Mouse (Mus musculus): ENCODE measurements at regions not wholly inside any gene's neighbourhood (a gene's known extent, or its start where the extent isn't known, plus 50 kb on each side); places are given as distances from the start of the nearest gene placed in this dataset.
A peak's percentile ranks its signal among the peaks of the same experiment; 100 is the strongest.

DNA sequence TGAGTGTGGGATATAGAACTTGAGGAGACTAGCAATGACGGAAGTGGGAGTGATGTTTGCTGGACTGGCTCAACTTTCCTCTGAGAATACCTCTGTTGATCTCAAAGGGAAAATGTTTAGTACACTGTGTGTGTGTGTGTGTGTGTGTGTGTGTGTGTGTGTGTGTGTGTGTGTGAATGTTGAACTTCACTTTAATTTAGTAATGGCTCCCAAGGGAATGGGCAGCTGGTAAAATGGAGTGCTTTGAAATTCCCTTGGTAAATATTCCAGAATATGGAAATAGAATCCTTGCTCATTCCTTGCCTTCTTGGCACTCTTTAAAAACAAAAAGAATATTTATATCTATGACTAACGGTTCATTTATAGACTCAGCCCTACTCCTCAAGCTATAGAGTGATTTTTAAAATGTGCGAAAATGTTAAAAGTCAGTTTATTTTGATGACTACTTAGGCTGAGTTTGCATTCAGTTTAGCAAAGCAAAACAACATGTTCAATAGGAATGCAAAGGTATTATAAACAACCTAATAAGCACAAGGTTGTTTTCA lies 287.6 kb upstream of the Pitrm1 start:
- DNase-seq: no peak

- DNase-seq: no peak
Measured at GRCm38 (mm10) chr13:6261458-6261857, 286.5 kb upstream of the Pitrm1 start.

GRCm38 (mm10) chr13:6270546-6270945 lies 277.4 kb upstream of the Pitrm1 start:
- no peak for DNase-seq

GRCm38 (mm10) chr13:6272932-6273331 lies 275.0 kb upstream of the Pitrm1 start:
- DNase-seq: no peak

DNA sequence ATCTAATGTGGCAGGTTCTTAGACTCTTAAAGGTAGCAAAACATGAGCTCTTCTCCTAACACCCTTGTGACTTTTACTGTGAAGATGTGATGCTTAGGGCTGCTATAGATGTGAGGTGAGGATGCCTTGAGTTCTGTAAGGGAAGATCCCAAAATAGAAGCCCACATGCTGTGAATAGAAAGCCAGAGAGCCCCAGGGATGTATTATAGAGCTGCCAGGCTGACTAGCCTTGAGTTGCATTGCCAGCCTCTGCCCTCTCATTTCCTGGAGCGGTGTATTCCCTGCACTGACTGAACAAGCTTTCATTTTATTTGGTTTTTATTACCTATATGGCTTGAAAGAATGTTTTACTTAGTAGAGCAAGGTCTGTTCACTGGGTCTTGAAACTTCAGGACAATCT lies 267.9 kb upstream of the Pitrm1 start:
- no peak for DNase-seq

- DNase-seq: no peak
Measured at GRCm38 (mm10) chr13:6288109-6288508, 259.8 kb upstream of the Pitrm1 start.

DNA sequence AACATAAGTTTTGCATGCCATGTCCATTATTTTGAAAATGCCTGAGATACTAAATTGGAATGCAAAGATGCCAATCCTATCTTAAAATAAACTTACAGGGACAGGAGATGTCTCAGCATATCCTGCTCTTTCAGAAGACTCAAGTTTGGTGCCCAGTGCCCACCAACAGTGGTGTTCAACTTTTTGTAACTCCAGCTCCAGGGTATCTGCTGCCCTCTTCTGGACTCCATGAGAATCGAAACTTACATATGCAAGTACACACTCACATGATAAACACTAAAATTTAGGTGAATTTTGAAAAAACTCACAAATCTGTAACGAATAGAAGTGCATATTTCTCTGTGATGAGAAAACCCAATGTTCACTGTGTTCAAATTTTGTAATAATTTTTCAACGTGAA lies 255.9 kb upstream of the Pitrm1 start:
- DNase-seq: peak; percentile 18

GRCm38 (mm10) chr13:6305718-6306117 lies 242.2 kb upstream of the Pitrm1 start:
- DNase-seq: no peak

GRCm38 (mm10) chr13:6306616-6306988 lies 241.3 kb upstream of the Pitrm1 start:
- DNase-seq: no peak

DNA sequence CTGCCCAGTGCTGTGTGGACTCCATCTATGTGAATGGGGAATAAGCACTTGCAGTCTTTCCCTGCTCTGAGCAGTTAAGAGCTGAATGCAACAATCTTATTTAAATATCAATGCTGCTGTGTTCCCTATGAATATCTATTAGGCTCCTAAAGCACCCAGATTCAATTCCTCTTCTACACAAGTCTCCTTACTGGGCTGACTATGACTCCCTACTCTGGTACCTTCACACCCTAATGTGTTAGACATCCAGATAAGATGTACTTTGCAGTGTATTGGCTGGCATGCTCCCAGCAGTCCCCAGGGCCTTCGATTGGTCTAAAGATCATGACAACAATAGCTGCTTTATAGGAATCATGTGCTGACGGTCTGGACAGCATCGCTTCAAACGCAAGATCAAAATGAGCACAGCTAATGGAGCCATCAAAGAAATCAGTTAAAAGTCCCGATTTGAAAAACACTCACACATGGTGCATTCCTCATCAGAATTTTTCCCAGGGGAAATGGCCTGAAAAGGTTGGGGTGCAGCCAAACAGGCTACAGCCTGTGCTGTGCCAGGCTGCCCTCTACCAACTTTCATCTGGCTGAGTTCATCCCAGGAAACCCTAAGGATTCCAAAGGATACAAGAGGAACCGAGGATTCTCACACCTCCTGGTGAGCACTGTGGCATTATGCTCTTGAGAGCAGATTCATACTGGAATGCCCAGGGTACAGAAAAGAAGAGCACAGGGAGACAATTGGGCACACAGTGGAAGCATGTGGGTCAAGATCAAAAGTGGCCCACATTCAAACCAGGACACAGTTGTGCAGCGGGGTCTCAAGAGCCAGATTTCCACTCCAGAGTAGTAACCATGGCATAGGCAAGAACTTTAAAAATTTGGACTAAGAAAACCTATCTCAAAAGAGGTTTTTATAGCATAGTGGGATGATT lies 240.7 kb upstream of the Pitrm1 start:
- no peak for DNase-seq

GRCm38 (mm10) chr13:6316201-6316600 lies 231.7 kb upstream of the Pitrm1 start:
- no peak for DNase-seq

GRCm38 (mm10) chr13:6323948-6324347 lies 224.0 kb upstream of the Pitrm1 start:
- DNase-seq: no peak

- DNase-seq: no peak
Measured at GRCm38 (mm10) chr13:6330320-6330950, 217.5 kb upstream of the Pitrm1 start.

GRCm38 (mm10) chr13:6340157-6340556 lies 207.8 kb upstream of the Pitrm1 start:
- DNase-seq: no peak

DNA sequence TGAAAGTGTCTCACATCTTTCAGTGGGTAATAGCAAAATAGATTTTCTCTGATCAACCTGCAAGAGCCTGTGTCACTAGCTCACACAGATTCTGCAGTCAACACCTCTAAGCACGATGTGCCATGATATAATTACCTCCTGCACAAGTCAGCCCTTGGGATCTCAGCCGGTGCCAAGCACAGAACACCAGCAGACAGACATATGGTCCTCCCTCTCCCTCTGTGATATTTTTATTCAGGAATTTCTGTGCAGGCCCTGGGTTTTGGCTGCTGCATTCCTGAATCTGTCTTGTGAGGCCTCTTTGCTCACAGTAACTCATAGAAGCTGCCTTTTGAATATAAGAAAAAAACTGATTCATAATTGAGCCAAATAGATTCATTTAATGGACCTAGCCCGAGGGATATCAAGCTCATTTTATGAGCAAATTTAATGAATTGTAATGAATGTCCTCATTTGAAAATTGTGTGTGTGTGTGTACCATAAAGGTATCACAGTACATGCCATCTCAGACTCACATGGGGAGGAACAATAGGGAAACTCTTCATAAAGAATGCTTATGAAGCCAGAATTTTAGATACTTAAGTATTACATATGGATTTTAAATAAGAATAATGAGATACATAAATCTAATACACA lies 206.7 kb upstream of the Pitrm1 start:
- no peak for DNase-seq

DNA sequence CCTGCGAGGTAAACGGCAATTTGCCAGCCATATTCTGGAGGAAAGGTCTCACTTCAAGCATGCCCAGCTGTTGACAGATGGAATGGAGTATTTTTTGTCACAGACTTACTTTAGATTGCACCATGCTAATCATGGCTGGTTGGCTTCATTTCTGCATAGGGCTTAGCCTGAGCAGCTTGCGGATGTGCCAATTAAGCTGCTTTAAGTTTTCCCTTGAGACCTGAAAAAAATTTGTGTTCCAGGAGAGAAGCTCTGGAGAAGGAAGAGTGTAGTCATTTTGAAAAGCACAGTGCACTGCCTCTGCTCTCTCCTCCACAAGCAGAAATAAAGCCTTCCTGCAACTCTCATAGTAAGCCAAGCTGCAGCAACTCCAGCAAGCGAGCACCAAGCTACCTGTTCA lies 182.8 kb upstream of the Pitrm1 start:
- no peak for DNase-seq

DNA sequence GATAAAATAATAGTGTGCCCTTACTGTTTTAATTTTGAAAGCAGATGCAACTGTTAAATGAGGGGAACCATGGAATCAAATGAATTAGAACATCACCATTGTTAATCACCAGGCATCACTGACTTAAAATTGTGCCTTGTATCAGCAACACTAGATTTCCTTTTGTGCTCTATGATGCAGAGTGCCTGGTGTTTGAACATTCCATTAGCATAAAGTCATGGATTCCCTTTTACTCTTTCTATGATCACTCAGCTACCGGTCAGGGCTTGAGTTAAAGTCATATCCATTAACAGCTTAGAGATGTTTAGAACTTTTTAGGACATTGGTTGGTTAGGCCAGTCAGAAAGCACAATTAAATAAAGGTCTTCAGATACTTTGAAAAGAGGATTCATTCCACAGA lies 180.3 kb upstream of the Pitrm1 start:
- DNase-seq: no peak

DNA sequence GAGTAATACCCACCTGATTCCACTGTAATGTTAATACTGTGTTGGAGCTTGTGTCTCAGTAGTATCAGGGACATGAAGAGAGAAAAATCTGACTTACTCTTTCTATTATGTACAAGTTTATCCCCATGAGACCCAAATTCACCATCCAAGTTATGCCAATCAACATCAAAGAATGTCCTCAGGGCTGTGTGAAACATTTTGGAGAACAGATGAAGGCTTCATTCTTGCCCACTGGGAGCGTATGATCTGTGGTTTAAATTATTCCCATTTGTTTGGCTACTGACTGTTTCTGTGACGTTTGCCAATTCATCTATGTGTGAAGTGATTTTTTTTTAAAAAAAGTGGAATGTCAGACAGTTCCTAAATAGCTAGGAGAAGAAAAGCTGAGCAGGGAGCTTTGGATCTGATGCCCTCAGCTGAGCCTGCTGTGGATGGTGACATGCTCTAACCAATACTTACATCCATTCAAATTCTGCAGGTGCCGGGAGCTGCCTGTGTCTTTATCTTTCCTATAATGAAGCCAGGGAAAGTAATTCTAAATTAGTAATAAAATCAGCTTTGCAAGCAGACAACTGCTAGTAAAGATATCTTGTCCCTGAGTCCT lies 173.3 kb upstream of the Pitrm1 start:
- no peak for DNase-seq

DNA sequence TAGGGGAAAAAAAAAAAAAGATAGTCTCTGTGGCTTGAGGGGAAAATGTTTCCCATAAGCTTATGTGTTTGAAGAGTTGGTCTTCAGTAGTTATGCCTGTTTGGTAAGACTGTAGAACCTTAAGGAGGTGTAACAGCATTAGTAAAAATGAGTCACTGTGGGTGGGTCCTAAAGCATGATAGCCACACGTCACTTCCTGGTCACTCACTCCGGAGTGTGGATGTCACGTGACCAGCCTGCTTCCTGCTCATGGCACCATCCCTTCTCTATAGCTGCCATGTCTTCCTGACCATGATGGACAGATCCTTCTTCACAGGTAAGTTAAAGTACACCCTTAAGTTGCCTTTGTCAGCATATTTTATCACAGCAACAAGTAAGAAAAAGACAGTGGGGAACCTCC lies 170.0 kb upstream of the Pitrm1 start:
- DNase-seq: no peak

- no peak for DNase-seq
Measured at GRCm38 (mm10) chr13:6395562-6396223, 152.3 kb upstream of the Pitrm1 start.

DNA sequence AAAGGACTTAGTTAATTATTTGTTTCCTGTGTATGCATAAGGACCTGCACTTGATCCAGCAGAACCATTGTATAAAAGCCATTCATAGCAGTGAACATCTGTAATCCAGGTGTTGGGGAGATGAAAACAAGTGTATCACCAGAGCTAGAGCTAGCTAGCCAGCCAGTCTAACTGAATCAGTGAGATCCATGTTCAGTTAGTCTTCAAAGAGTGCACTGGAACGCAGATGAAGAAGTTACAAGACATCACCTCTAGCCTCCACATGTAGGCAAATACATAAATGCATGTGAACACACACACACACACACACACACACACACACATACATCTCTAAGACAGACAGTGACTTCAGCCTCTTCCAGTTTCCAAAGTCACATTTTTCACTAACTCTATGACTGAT lies 150.3 kb upstream of the Pitrm1 start:
- DNase-seq: no peak

GRCm38 (mm10) chr13:6431821-6432220 lies 116.1 kb upstream of the Pitrm1 start:
- no peak for DNase-seq

DNA sequence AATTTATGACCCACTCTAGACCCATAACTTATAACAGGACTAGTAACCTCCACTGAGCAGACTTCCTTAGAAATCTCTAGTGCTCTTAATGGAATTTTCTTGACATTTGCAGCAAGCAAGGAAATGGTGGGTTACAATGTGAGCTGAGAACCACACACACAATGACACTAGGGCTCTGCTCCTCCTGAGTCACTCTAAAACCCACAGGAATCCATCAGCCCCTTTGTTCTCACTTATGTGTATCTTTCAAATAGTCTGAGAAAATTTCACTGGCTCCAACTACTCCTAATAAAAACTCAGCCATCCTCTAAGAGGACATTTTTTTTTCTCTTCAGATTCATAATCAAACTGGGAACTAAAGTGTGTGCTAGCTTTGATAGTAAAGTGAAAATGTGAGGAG lies 101.0 kb upstream of the Pitrm1 start:
- DNase-seq: no peak

Data from lung, postnatal 36 days (tissue).